Mouse (Mus musculus) thymus, adult 18-20 months (tissue): ENCODE measurements at regions not wholly inside any gene's neighbourhood (a gene's known extent, or its start where the extent isn't known, plus 50 kb on each side); places are given as distances from the start of the nearest gene placed in this dataset.

Experiments used
- DNase-seq, 2 experiments: peaks; one replicate each; pipeline ENCODE4 v3.0.0; 2022; ENCODE audit warnings: mixed read lengths in 2 of 2

DNA sequence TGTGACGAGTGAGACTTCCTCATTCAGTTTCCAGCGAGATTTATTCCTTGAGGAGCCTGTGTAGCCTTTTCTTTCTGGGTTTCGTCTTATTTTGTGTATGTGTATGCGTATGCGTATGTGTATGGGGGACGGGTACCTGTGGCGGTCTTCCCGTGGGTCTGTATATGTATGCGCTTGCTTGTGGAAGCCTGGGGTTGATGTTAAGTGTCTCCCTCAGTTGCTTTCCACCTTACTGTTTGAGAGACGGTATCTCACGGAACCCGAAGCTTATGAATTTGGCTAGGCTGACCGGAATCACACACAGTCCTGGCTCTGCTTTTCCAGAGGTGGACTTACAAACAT is 87.1 kb downstream of the Ankrd50 start:
- no peak for DNase-seq

DNA sequence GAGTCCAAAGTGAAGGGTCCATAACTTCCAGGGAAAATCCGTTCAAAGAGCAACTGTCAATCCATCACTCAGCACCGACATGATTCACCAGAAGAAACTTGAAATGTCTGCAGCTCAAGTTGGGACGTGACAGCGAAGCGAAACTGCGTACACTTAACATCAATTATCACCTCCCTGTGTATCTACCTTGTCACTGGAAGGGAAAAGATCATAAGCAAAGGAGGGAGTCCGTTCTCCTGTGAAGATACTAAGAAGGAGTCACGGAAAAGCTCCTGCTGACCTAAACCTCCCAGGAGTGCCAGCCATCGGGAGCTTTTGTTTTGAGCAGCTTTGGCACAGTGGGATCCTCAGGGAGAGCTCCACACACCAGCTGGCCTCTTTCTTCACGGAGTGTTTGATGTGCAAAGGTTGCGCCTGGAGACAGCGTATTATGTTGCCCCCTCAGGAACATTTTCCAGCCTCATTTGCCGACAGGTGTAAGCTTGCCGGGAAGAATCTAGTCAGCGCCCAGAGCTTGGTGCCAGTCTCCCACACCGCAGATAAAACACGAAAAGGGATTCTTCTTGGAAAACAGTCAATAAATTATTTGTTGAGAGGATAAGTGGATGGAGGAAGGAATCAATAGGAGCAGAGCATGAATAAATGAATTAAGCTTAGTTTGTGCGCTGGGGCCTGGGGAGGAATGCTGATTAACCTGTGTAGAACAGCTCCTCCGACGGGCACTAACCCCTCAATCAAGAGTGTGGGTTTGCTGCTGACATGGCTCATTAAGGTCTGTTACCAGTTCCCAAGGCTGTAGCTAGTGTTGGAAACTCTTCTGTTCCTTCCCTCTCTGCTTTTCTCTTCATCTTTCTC is 87.7 kb downstream of the Ankrd50 start:
- DNase-seq: no peak

DNA sequence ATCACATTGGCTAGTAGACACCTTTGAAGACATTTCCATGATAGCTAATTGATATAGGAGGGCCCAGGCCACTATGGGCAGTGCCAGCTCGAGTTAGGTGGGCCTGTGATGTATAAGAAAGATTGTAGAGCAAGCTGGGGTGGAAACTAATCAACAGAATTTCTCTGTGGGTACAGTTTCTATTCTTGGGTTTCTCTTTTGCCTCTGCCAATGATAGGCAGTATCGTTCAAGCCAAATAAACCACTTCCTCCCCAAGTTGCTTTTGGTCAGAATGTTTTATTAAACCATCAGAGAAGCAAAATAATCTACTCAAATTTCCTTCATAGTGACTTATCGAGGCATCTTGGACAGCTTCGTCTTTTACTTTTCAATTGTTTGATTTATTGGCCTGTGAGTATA is 90.3 kb downstream of the Ankrd50 start:
- no peak for DNase-seq

DNA sequence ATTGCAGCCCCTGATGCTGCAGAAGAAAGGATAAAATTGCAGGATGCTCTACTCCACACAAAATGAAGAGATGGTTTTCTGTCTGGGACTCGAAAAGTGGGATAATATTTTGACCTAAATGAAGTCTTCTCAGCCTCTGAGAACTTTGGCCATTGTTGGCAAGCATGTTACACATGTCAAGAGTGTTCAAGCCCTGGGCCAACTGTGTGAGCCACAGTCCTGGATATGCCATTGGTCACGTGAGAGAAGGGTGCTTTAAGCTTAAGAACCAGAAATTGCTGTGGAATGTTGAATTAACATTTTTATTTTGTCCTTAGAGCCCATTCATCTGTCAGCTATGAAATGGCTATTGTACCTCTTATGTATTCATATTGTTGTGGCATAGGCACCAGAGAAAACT is 95.0 kb downstream of the Ankrd50 start:
- no peak for DNase-seq

GRCm38 (mm10) chr3:38388961-38389360 is 95.7 kb downstream of the Ankrd50 start:
- no peak for DNase-seq

DNA sequence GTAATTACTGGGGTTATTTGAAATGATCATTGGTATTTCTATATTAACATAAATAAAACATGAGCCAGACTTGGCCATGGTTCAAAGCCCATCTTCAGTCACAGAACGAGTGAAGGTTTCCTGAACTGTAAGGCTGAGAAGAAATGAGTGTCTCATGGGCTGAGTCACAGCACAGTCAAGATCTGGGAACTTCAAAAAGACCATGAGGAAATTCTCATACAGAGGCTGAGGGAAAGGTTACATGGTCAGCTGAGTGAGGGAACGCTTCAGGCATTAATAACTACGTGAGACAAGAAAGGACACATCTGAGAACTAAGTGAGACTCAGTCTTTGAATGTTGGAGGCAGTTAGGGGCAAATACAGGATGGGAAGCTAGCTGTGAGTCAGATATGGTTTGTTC is 101.9 kb downstream of the Ankrd50 start:
- no peak for DNase-seq

DNA sequence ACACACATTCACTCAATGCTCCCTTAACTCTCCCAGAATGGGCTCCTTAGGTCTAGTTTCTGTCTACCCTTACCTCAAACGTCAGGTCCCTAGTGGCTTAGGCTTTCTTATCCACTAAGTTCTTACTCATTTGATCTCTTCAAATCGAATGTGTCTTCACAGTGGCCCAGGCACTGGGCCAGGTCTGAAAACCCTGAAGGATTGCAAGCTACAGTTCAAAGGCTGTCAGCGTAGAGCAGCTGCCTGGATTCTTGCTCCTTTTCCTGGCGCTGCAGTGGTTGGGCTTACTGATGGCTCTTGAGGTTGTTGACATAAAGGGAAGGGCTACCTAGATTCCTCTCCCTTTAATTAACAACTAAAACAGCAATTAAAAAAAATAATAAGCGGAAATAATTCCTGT is 103.0 kb downstream of the Ankrd50 start:
- DNase-seq: no peak

DNA sequence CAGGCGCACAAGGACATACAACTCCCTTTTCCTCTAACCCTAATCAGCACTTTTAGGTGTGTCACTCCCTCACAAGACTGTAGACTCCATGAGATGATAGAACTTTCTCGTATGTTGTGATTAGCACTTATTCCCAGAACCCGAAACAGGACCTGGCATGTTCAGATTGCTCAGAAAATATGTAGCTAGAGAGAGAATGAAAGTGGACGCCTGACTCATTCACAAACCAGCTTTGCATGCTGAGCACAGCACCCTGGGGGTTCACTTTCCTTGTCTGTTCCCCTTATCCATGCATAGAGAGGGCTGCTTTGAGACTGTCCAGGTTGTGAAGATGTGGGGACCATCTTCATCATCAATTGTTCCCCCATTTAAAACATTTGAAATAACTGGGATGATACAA is 111.0 kb downstream of the Ankrd50 start:
- no peak for DNase-seq

DNA sequence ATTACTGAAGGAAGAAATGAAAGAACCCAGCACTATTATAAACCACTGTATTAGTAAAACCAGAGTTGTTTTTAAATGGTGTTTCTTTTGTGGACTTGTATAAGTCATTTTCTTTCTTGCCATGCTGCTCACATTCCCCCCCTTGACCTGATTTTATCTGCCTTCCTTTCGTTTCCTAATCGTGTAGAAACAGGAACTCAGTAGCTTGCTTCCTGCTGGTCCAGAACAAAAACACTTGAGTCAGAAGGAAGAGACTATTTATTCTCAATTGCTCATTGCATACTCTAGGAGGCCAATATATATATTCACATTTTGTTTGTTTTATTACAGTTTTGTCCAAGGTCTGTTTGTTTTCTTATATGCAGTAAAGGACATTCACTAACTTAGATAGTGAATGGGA is 112.9 kb downstream of the Ankrd50 start:
- no peak for DNase-seq

DNA sequence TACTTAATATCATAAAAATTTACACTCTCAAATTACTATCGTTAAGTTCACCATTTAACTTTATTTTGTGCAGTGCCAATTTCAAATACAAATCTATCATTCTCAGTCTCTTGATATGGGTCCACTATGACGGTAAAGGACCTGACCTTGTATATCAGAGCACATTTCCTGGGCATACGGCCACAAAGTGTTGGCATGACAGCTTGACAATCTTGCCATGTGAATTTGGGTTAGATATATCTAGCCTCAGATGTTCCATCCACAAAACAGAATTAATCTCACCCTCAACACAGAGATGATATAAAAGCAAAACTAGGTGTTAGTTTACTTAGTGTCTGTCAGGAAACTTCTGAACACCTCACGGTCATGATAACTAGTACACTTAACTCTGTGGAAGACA is 120.8 kb downstream of the Ankrd50 start:
- DNase-seq: no peak

GRCm38 (mm10) chr3:38361411-38361810 is 123.2 kb downstream of the Ankrd50 start:
- DNase-seq: no peak

DNA sequence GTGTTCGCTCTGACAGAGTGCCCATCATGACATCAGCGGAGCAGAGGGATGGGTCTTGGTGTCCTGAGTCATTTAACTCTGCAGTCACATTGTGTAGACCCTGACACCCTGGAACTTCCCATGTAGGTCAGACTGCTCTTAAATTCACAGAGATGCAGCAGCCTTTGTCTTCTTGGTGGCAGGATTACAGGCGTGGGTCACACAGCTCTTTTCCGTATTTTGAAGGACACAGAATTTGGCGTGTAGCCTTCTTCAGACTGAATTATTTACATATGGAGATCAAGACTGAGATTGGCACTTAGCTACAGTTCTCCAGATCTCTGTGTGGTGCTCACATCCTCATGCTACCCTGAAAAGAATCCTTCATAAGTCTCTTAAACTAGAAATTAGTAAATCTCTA is 123.7 kb downstream of the Ankrd50 start:
- no peak for DNase-seq

DNA sequence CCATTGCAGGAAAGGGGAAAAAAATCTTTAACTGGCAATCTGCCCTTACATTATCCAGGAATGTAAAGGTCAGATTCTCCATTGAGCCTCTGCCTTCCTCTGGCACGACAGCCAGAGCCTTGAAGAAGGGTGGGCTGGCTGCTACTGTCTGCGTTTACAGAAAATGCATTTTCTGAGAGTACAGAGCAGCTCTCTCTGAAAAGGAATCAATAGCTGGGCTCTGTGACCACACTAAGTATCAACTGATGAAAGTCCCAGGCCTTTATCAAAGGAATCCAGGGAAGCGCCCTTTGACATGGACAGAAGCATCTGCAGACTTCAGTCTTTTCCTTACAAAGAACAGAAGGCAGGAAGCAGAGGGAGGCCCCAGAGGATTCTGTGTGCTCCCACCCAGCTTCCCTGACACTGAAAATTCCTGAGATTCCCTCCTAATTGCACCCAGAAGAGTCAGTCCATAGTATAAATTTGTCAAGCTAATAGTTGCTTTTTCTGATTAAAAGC is 124.2 kb downstream of the Ankrd50 start:
- DNase-seq: no peak

DNA sequence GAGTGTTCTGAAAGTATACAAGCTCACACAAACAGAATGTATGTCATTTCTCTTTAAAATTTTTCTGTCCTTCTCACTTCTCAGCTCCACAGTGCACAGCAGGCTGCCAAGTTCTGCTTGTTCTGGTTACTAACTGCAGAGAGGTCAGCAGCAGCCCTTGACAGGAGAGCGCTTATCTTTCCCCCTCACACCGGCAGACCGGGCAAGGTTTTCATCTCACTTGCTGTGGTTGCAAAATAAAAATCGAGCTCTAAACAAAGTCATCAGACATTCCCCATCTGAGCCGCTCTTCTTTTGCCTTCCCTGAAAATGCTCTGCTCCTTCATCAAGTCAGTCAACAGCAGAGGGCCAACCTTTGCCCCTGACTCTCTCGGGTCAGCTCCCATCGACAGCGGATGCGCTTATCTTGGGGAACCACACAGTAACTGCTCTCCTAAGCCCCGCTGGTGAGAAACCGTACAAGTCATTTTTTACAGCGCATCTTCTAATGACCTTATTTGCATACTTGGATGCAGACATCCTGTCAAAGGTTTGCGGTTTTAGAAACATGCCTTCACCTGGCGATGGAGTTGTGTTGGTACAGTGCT is 126.6 kb downstream of the Ankrd50 start:
- DNase-seq: no peak

DNA sequence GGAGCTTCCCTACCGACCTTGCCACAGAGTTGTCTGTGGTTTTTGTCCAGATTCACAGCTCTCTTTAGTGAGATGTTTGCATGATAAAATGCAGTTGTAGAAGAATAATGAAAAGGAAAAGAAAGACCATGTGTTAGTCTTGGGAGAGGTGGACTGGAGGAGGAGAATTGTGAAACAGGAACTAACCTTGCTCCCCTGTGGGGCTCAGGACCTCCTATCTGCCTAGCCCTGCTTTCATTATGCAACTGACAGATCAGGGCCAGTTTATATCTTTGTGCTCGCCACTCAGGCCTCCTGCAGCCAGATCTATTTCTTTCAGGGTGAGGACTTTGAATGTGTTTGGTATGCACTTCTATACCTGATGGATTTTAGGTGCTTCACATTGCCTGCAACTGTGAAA is 140.4 kb downstream of the Ankrd50 start:
- DNase-seq: no peak

DNA sequence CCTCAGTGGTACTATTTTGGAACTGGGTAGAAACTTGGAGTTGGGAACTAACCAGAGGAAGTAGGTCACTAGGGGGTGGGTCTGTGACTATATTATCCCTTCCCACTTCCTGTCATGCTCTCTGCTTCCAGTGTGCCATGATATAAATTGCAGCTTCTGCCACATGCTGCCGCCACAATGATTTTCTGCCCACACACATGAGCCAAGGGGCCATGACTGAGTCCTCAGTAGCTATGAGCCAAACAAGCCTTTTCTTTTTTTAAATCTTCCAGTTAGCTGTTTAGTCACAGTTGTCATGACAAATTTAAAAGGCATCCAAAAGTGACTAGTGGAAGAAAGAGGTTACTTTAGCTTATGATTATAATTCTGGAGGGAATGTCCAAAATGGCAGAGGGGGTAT is 143.0 kb downstream of the Ankrd50 start:
- DNase-seq: no peak

DNA sequence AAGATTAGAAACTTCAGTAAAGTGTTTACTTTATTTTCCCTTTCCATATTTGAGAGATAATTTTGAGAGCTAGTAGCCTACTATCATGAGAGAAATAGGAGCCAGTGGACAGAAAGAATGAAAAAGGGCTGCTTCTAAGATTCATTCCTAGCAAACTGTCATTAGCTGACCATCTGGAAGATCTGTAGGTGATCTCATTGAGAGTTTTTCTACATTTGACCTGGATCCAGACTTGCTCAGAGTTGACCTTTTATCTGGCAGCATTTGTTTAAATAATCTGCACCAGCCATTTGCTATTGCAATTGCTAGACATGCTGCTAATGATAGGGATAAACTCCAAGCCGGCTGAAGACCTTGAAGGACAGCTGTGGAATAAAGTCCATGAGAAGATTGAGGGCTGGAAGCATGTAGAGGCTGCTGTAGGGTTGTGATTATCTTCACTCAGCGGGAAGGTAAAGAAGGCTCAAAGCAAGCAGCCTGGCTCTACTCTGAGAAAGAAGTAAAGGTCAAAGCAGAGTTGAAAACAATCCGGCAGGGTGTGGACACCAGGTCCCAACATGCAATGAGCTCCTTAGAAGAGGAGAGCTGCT is 151.2 kb downstream of the Ankrd50 start:
- DNase-seq: no peak

- no peak for DNase-seq
These were observed 153.5 kb downstream of the Ankrd50 start for GRCm38 (mm10) chr3:38331169-38331568.

DNA sequence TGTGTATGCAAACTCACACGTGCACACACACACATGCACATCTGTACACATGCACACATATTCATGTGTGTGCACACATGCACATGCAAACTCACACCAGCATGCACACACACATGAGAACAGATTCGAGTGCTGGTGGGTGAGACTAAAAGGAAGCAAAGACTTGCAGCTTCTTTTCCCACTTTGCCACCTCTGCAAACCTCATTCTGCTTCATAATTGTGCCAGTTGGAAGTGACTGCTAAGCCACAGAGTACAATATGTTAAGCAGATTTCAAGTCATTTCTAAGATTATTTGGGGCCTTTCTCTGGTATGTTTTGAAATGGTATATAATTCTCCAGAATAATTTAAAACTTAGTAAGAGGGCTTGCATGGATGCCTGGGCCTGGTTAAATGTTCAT is 157.4 kb downstream of the Ankrd50 start:
- no peak for DNase-seq

DNA sequence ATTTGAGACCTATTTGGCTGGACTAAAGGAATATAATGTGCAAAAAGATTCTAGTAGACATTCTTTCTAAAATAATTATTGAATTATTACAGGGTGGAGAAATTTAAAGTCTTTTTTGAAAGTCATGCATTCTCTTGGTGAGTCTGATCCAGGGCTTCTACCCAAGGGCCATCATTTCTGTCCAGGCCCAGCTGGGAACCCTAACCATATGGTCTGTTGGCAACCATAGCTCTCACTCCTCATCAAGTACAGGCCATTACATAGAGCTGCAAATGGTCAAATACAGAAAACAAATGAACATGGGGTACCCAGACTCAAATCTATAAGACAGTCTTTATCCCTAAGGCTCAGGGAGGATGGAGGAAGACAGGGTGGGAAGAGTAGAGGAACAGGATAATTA is 158.4 kb downstream of the Ankrd50 start:
- DNase-seq: no peak

GRCm38 (mm10) chr3:38324663-38325062 is 160.0 kb downstream of the Ankrd50 start:
- DNase-seq: no peak

GRCm38 (mm10) chr3:38322426-38322825 is 162.2 kb downstream of the Ankrd50 start:
- DNase-seq: no peak

- no peak for DNase-seq
These were observed 163.0 kb downstream of the Ankrd50 start for GRCm38 (mm10) chr3:38321620-38322019.

DNA sequence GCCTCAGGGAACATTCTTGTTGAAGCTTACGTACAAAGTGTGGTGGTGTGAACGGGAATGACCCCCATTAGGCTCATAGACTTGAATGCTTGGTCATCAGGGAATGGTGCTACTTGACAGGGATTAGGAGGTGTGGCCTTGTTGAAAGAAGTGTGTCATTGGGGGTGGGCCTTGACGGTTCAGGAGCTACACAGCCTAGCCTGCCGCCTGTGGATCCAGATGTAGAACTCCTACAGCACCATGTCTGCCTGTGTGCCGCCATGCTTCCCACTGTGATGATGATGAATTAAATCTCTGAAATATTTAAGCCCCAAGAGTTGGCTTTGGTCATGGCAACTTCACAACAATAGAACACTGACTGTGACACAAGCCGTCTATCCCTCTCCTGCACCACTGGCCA is 163.6 kb downstream of the Ankrd50 start:
- no peak for DNase-seq
